ENCODE assay signal across 12 mouse cellular contexts in the genomic region with DNA sequence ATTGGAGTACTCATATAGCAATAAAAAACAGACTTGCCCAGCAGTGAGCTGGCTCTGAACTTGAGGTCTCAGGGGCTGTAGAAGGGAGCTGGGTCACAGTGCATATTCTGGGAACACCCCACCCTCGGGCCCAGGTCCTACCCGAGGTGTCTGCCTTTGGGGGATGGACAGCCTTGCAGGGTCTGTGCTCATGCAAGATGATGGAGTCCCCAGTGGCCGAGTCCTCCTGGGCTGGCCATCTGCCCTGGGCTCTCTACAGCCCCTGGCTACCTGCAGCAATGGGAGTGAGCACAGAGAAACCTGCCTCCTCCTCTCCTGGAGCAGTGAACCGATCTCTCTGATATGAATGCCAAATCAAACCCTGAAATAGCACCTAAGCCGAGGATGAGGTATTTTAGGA.
"Had no signal": no experiment of that assay in that cellular context is flagged by ENCODE, and none has a peak within 500 bp of the region (broad histone marks: within the 10 kb centered on the region; RNA-seq: fewer than 3 reads in every experiment).

No protein-coding gene starts in this region.

- ATAC-seq: liver, postnatal 0 days; lung, postnatal 0 days had no signal

- DNase-seq: kidney, adult 2 months; kidney, postnatal 25 days; layer of hippocampus, adult 9-11 months; liver, postnatal 0 days; lung, embryonic 14.5 days; retina, postnatal 1 day; right cerebral cortex, postnatal 25 days; spleen, adult 18-20 months; thymus, adult 2 months; thymus, postnatal 14 days; thymus, postnatal 4 days had no signal
